Mouse (Mus musculus): ENCODE measurements around the gene Lpin3.

DNA sequence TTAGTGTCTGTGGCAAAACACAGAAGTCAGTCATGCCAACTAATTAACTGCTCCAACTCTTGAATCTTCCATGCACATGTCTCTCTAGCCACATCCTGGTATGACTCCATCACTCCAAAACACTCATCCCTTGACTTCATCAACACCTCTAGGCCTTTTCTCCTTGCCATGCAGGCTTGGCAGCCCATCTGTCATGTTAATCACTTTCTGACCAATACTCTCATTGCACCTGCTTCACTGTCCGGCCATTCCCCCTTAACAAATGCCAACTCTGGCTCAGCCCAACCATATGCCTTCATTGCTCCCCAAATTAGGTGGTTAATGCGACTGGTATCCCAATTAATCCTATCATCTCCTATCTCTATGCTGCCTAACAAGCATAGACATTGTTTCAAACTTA lies 15.2 kb upstream of the Lpin3 start:
- TF ChIP-seq POLR2A (IDR thresholded peaks at IDR 0.05; ENCODE audit: low read depth, low read length) (no peak), CTCF (IDR thresholded peaks at IDR 0.05; ENCODE audit: extremely low read depth, insufficient read depth, insufficient read length, insufficient replicate concordance) (no peak)

Measured in spleen, adult 2 months (tissue).